Mouse (Mus musculus): ENCODE data around the gene Mfsd5. TPM values are rescaled to one million over a fixed set of nuclear protein-coding genes. Genes with fewer than 3 reads are reported as not detected.

The Mfsd5 gene
- total and polyA plus RNA-seq, 3 experiments = 56.3 to 115 (median 83.6) TPM

GRCm38 (mm10) chr15:102279092-102279782, at the start of gene Mfsd5 (continued):
- TF ChIP-seq JUND (IDR thresholded peaks at IDR 0.05; ENCODE audit: low read depth, low read length) (no peak), MYC (IDR thresholded peaks at IDR 0.05; ENCODE audit: low read depth, low read length) (peak; percentile 63), POLR2AphosphoS2 (IDR thresholded peaks at IDR 0.05; ENCODE audit: low read length) (peak; percentile 98), RCOR1 (IDR thresholded peaks at IDR 0.05; ENCODE audit: low read depth, low read length) (peak; percentile 72; the same call in 1 of the 2 replicates)

- Histone ChIP-seq H3K9ac (ENCODE audit: control insufficient read depth, low read depth, low read length, poor library complexity, severe bottlenecking) (no peak overlapping the region), H3K27me3 (ENCODE audit: control insufficient read depth in 1 of 2, insufficient read depth in 2 of 2, low read length in 2 of 2) (no peaks in the 10 kb centered on the region), H3K79me2 (ENCODE audit: control insufficient read depth, insufficient read depth, low read length, poor library complexity) (no peaks in the 10 kb centered on the region), H3K36me3 (ENCODE audit: control insufficient read depth in 1 of 2, insufficient read depth in 2 of 2, low read length in 2 of 2) (peaks cover 0 to 25% of the 10 kb centered on the region in 2 experiments; a peak in 2 of 4 replicates), H3K4me1 (ENCODE audit: control insufficient read depth in 1 of 2, insufficient read depth in 2 of 2, low read length in 2 of 2) (peaks cover 22 to 48% of the 10 kb centered on the region in 2 experiments), H3K27ac (ENCODE audit: control insufficient read depth, low read depth, low read length) (no peak overlapping the region), H3K4me3 (ENCODE audit: control insufficient read depth in 1 of 2, insufficient read depth in 1 of 2, low read depth in 2 of 2, low read length in 2 of 2) (no peak overlapping the region), H3K9me3 (replicated peaks; ENCODE audit: insufficient read depth, low read length) (no peaks in the 10 kb centered on the region)
- TF ChIP-seq USF1 (IDR thresholded peaks at IDR 0.05; ENCODE audit: low read depth, low read length) = peak; percentile 20; the same call in 1 of the 2 replicates
- TF ChIP-seq KAT2A (conservative IDR thresholded peaks at IDR 0.05; ENCODE audit: low read depth, low read length) = no peak
- TF ChIP-seq POLR2AphosphoS2 (IDR thresholded peaks at IDR 0.05; ENCODE audit: low read length) = no peak
- no peak for TF ChIP-seq ELF1 (IDR thresholded peaks at IDR 0.05; ENCODE audit: low read depth, low read length)
- no peak for TF ChIP-seq CHD1 (IDR thresholded peaks at IDR 0.05; ENCODE audit: low read depth, low read length)
- no peak for TF ChIP-seq BHLHE40 (IDR thresholded peaks at IDR 0.05; ENCODE audit: borderline replicate concordance, low read depth, low read length)
- no peak for TF ChIP-seq EP300 (IDR thresholded peaks at IDR 0.05; ENCODE audit: low read depth in 1 of 2, low read length in 2 of 2)
- no peak for TF ChIP-seq NELFE (IDR thresholded peaks at IDR 0.05; ENCODE audit: low read depth, low read length)
- DNase-seq (ENCODE audit: low read depth, low spot score) = no peak
Measured at GRCm38 (mm10) chr15:102230408-102231321, 48.6 kb upstream of the Mfsd5 start.

GRCm38 (mm10) chr15:102231748-102232147, 47.5 kb upstream of the Mfsd5 start, which contains the start of gene Itgb7:
TSS of gene Itgb7 (minus strand) at chr15:102231944.
- H3K79me2 ChIP-seq (ENCODE audit: control insufficient read depth, insufficient read depth, low read length, poor library complexity) = no peaks in the 10 kb centered on the region
- peak within 1 kb of the TSS; percentile 34 for H3K9ac ChIP-seq (ENCODE audit: control insufficient read depth, low read depth, low read length, poor library complexity, severe bottlenecking)
- DNase-seq (ENCODE audit: low read depth, low spot score) = peak; percentile 92
- no peaks in the 10 kb centered on the region for H3K27me3 ChIP-seq (ENCODE audit: control insufficient read depth in 1 of 2, insufficient read depth in 2 of 2, low read length in 2 of 2)
- H3K4me3 ChIP-seq (ENCODE audit: control insufficient read depth in 1 of 2, insufficient read depth in 1 of 2, low read depth in 2 of 2, low read length in 2 of 2) = peak within 1 kb of the TSS; percentile 25 to 35
- peaks cover 22 to 42% of the 10 kb centered on the region in 2 experiments for H3K4me1 ChIP-seq (ENCODE audit: control insufficient read depth in 1 of 2, insufficient read depth in 2 of 2, low read length in 2 of 2)
- H3K27ac ChIP-seq (ENCODE audit: control insufficient read depth, low read depth, low read length) = peak within 1 kb of the TSS; percentile 37
- no peaks in the 10 kb centered on the region for H3K9me3 ChIP-seq (replicated peaks; ENCODE audit: insufficient read depth, low read length)
- peaks cover 0 to 24% of the 10 kb centered on the region in 2 experiments; a peak in 2 of 4 replicates for H3K36me3 ChIP-seq (ENCODE audit: control insufficient read depth in 1 of 2, insufficient read depth in 2 of 2, low read length in 2 of 2)
- TF ChIP-seq MAX (IDR thresholded peaks at IDR 0.05; ENCODE audit: low read length) (0 out of 2 replicates have a peak, but pooled peaks have one; percentile 14), ELF1 (IDR thresholded peaks at IDR 0.05; ENCODE audit: low read depth, low read length) (peak; percentile 73; the same call in 1 of the 2 replicates), CTCF (IDR thresholded peaks at IDR 0.05 in 2 of 3, conservative IDR thresholded peaks at IDR 0.05 in 1 of 3; ENCODE audit: control insufficient read depth in 1 of 3, insufficient read depth in 1 of 3, low read depth in 2 of 3, low read length in 3 of 3, poor library complexity in 1 of 3, severe bottlenecking in 1 of 3) (0 out of 6 replicates have a peak, but pooled peaks of 1 of the 3 experiments have one; percentile 2), RAD21 (IDR thresholded peaks at IDR 0.05; ENCODE audit: low read depth, low read length) (no peak), POLR2A (IDR thresholded peaks at IDR 0.05; ENCODE audit: control insufficient read depth in 1 of 2, insufficient read depth in 1 of 2, low read depth in 1 of 2, low read length in 2 of 2, poor library complexity in 1 of 2) (peak; percentile 20 to 23; a peak in 1 of 4 replicates), MAFK (IDR thresholded peaks at IDR 0.05; ENCODE audit: borderline replicate concordance, low read depth, low read length) (no peak), USF1 (IDR thresholded peaks at IDR 0.05; ENCODE audit: low read depth, low read length) (no peak), MAZ (IDR thresholded peaks at IDR 0.05; ENCODE audit: low read depth, low read length) (peak; percentile 99), TAL1 (IDR thresholded peaks at IDR 0.05; ENCODE audit: low read length) (peak; percentile 84), JUND (IDR thresholded peaks at IDR 0.05; ENCODE audit: low read depth, low read length) (0 out of 2 replicates have a peak, but pooled peaks have one; percentile 27), RCOR1 (IDR thresholded peaks at IDR 0.05; ENCODE audit: low read depth, low read length) (peak; percentile 64), GATA1 (IDR thresholded peaks at IDR 0.05; ENCODE audit: low read depth, low read length) (peak; percentile 83), CHD1 (IDR thresholded peaks at IDR 0.05; ENCODE audit: low read depth, low read length) (peak; percentile 9; the same call in 1 of the 2 replicates), KAT2A (conservative IDR thresholded peaks at IDR 0.05; ENCODE audit: low read depth, low read length) (no peak), MEF2A (IDR thresholded peaks at IDR 0.05; ENCODE audit: extremely low read depth, insufficient replicate concordance, low read depth, low read length, poor library complexity, severe bottlenecking) (no peak), GABPA (IDR thresholded peaks at IDR 0.05; ENCODE audit: low read depth, low read length) (no peak), E2F4 (IDR thresholded peaks at IDR 0.05; ENCODE audit: borderline replicate concordance, low read depth, low read length) (no peak), NELFE (IDR thresholded peaks at IDR 0.05; ENCODE audit: low read depth, low read length) (no peak), NRF1 (IDR thresholded peaks at IDR 0.05; ENCODE audit: insufficient read depth, low read depth, low read length, poor library complexity, severe bottlenecking) (no peak), ZNF384 (IDR thresholded peaks at IDR 0.05; ENCODE audit: low read depth, low read length) (peak; percentile 41; the same call in 1 of the 2 replicates)

Data from MEL (cell line).